Mouse (Mus musculus): ENCODE measurements around the gene Fgfr2.
A peak's percentile ranks its signal among the peaks of the same experiment; 100 is the strongest.
"Not testable (repeated sequence)": the region's sequence is repeated elsewhere in the genome, so short reads cannot be mapped to it uniquely, and the experiment has no call there.

The Fgfr2 gene

DNA sequence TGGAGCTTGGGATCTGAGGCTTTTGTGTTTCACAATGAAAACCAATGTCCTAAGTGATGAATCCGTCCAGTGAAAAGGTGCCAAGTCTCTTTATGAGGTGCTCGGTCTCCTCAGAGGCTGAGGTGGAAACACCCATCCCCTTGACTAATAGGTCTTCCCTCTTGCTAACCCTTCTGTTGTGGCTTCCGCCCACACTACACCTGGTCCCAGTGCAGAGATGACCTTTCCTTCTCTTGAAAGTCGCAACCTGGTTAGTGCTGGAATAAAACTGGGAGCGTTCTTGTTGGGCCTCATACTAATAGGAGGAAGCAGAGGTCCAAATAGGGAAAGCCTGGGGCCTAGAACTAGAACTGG lies 2490.8 kb downstream of the Fgfr2 start:
- no peak for DNase-seq (ENCODE audit: low spot score)

GRCm38 (mm10) chr7:130631553-130632378 lies 2491.4 kb downstream of the Fgfr2 start:
- DNase-seq (ENCODE audit: low spot score), result peak; percentile 32

DNA sequence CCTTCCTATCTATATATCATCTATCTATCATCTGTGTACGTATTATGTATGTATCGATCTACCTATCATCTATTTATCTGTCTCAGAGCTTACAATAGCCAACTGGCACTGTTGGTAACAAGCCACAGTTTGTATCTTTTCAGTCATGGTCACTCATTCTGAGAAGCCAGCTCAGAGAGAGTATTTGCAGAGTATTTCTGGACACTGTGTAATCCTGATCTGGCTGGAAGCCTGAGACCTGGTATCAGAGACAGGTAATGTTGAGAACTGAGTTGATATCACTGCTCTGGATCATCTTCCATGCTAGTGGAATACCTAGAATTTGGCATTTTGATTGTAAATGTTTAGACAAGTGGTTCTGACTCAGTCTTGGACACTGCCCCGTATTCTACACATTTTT lies 2492.2 kb downstream of the Fgfr2 start:
- DNase-seq (ENCODE audit: low spot score), result no peak

- DNase-seq (ENCODE audit: low spot score), result no peak
Measured at GRCm38 (mm10) chr7:130629999-130630398, 2493.2 kb downstream of the Fgfr2 start.

GRCm38 (mm10) chr7:130628601-130629000 lies 2494.5 kb downstream of the Fgfr2 start:
- DNase-seq (ENCODE audit: low spot score), result no peak

DNA sequence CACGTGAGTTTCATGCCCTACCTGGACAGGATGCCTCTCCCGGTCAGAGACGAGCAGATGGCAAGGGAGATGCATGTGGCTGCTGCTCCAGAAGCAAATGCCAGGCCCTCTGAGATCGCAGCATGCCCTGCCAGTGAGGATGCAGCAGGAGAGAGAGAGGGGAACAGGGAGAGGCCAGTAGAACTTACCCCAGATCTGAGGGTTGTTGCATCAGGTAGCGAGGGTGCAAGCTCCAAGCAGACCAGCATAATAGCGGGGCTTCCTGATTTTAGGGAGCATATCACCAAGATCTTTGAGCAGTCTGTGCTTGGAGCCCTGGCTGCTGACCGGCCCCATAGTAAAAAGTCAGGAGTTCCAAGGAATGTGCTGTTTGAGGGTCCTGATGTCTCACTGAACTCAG lies 2497.8 kb downstream of the Fgfr2 start:
- DNase-seq (ENCODE audit: low spot score), result no peak

DNA sequence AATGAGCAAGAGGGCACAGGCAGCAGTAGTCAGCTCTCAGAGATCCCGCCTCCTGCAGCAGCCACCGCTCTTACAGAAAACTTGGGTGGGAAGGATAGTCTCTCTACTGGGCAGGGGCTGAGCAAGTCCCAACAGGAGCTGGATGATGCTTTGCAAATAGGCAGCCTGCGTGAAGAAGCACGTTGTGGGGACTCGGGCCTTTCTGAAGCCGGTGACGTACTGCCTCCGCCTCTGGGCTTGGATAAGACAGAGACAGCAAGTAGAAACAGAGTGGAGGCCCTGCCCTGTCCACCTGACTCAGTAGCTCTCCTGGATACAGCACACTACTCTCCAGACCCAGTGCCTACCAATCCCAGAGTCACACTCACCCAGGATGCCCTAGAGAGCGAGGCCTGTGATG lies 2498.9 kb downstream of the Fgfr2 start:
- no peak for DNase-seq (ENCODE audit: low spot score)

- DNase-seq (ENCODE audit: low spot score), result no peak
Measured at GRCm38 (mm10) chr7:130622359-130622758, 2500.8 kb downstream of the Fgfr2 start.

GRCm38 (mm10) chr7:130621953-130622352 lies 2501.2 kb downstream of the Fgfr2 start:
- no peak for DNase-seq (ENCODE audit: low spot score)

DNA sequence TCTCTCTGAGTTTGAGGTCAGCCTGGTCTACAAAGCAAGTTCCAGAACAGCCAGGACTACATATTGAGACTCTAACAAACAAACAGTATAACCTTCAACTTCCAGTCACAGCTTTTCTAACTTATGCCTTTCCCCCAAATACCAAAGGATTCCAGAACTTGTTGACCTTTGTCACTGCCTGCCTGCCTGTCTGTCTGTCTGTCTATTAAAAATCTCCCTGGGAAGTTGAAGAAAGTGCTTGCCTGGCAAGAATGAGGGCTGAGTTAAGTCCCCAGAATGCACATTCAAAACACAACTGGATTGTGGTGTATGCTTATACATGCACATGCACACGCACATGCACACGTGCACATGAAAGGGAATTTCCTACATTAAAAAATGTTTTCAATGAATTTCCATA lies 2502.1 kb downstream of the Fgfr2 start:
- no peak for DNase-seq (ENCODE audit: low spot score)

GRCm38 (mm10) chr7:130617591-130617990 lies 2505.6 kb downstream of the Fgfr2 start:
- DNase-seq (ENCODE audit: low spot score), result no peak

- DNase-seq (ENCODE audit: low spot score), result no peak
Measured at GRCm38 (mm10) chr7:130613973-130614372, 2509.2 kb downstream of the Fgfr2 start.

DNA sequence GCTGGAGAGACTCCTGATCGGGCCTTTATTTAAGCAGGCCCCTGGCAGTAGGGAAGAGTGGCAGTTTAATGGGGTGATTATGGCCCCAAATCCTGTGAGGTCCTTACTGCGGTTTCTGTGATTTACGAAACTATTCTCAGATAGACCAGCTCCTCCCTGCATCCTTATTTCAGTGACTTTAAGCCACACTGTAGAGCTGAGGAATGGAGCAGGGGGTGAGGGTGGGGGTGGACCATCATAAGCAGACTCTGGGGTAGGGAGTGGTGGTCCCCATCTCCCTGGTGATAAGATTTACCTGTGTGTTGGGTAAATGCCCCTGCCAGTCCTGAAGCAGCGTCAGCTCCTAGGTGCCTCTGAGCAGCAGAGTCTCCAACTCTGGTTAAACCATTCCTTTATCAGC lies 2516.2 kb downstream of the Fgfr2 start:
- DNase-seq (ENCODE audit: low spot score), result no peak

GRCm38 (mm10) chr7:130605111-130605510 lies 2518.0 kb downstream of the Fgfr2 start:
- DNase-seq (ENCODE audit: low spot score), result no peak

DNA sequence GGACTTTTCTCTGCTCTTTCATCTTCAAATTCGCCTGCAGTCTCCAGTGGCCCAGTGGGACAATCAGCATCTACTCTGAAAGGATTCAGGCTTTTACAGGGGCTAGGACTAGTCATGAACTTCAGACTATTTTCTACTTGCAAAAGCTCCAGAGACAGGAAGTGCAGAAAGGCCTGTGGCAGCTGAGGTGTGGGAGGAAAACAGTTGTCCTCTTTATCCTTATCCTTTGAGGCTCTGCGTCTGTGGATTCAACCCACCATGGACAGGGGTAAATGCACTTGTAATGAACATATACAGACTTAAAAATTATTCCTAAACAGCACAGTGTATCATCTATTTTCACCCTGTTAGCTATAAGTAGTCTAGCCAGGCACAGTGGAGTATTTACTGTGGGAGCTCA lies 2518.8 kb downstream of the Fgfr2 start:
- DNase-seq (ENCODE audit: low spot score), result peak; percentile 38

DNA sequence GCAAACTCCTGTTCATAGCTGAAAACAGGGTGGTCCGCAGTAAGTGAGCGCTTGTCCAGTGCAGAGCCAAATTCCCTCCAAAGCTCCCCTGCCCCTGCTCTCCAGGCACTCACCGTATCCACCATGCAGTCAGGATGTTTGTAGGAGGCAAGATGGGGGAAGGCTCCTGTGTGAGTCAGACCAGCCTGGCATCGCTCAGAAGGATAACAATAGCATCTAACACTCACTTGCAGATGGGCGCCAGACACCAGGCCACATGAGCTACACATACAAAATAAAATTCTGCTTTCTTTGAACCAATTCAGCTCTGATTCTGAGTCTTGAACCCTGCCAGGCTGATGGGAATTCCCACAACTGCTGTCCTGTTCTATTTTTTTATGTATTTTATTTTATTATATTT lies 2519.6 kb downstream of the Fgfr2 start:
- peak; percentile 71 for DNase-seq (ENCODE audit: low spot score)

DNA sequence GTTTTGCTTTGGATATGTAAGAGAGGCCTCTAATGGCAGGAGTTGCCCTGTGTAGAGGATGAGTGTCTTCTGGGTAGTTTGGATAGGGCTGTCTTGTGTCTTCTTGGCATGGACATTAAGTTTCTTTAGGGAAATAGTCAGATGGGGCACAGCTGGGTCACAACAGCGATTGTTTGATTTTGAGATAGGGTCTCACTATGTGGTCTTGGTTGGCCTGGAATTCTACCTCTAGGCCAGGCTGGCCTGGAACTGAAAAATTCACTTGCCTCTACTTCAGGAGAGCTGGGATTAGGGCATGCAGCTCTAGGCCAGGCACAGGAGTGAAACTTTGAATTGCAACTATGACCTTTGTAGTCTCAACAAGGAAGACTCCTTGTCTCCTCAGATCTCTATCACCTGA lies 2520.3 kb downstream of the Fgfr2 start:
- no peak for DNase-seq (ENCODE audit: low spot score)

DNA sequence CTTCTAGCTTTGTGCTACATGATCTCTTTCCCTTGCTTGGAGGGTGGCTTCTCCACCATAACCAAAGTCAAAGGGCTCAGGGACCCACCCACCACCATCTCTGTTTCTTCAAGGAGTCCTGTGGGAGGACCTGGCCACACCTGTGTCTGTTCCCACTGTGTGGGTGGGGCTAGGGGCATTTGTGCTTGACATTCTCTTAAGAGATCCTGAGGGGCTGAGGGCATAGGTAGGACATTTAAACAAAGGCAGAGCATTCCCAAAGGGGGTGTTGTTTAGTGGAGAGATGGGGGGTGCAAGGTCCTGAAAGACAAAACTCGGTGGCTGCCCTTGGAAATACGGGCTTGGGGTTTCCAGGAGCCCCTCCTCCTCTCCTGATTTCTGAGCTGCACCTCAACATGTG lies 2522.6 kb downstream of the Fgfr2 start:
- no peak for DNase-seq (ENCODE audit: low spot score)

GRCm38 (mm10) chr7:130600074-130600473 lies 2523.1 kb downstream of the Fgfr2 start:
- no peak for DNase-seq (ENCODE audit: low spot score)

- no peak for DNase-seq (ENCODE audit: low spot score)
Measured at GRCm38 (mm10) chr7:130597546-130597945, 2525.6 kb downstream of the Fgfr2 start.

DNA sequence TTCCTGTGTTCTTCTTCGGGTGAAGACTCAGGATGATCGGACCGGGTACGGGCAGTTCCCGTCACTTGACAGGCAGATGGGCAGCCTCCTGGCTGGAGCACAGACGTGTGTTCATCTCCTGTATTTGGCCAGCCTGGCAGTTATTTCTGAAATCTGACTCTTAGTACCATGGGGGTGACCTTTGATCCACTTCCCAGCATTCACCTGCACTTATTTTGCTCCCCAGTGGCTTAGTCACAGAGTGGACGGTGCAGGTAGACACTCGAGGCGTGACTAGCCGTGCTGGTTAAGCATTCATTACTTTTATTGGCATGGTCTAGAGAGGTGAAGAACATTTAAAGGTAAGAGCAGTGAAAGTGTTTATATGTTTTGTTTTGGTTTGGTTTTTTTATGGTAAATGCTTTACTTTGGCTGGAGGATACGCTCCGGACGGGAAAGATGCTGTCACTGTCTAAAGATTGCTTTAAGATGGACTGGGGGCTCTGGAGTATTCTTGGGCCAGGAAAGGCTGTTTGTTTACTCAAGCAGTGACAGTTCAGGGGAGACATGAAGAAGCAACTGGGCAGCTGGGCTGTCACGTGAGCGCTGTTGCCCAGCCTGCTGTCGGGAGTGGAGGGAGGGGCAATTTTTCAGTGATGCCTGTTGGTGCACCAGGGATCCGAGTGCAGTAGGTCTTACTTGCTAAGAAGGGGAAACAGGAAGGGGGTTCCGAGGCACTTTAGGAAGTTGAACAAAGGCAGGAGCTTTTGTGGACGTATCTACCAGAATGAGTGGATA lies 2526.9 kb downstream of the Fgfr2 start:
- DNase-seq (ENCODE audit: low spot score), result not testable (repeated sequence)

DNA sequence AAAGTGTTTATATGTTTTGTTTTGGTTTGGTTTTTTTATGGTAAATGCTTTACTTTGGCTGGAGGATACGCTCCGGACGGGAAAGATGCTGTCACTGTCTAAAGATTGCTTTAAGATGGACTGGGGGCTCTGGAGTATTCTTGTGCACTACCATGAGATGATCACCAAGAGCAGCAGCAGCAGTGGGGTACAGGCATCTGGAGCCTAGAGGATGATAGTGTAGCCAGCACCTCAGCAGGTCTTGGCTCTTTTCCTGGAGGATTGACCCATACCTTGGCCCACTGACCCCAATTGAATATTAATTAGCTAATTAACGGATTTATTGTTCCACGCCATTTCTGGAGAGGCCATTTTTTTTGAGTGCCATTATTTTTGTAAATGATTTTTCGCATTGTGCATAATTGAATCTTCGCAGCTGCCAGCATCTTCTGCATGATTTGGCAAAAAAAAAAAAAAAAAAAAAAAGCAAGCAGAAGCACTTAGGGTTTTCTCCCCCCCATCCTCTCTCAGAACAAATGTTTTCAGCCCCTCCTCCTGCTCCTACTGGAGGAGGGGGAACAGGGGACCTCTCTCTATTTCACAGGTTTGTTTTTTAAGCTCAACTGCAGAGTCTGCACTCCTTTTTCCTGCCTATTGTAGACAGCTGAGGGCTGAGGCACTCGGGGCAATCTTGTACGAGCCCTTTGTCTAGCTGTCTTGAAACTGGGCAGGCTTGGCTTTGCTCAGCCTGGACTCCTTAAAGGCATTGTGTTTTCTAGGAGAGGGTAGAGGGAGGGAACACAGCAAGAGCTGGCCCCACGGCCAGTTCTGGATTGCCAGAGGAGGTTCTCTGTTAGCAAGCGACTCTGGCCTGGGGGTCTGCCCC lies 2529.5 kb downstream of the Fgfr2 start:
- not testable (repeated sequence) for DNase-seq (ENCODE audit: low spot score)

All from layer of hippocampus, adult 11-12 months (tissue).